Mouse (Mus musculus) splenic B cell, adult 2 months (primary cell): ENCODE measurements at regions not wholly inside any gene's neighbourhood (a gene's known extent, or its start where the extent isn't known, plus 50 kb on each side); places are given as distances from the start of the nearest gene placed in this dataset.

Experiments
- DNase-seq: peaks from one replicate; pipeline ENCODE4 v3.0.0-alpha.2; 2011; ENCODE audit warnings: low read depth, low spot score
- H3K27me3 ChIP-seq: 2 replicates; pipeline ENCODE4 v1.6.1; 2012; ENCODE audit warnings: mild to moderate bottlenecking, low read length, moderate library complexity, mixed read lengths; ENCODE audit not compliant: control insufficient read depth, poor library complexity, insufficient read depth, severe bottlenecking
- H3K36me3 ChIP-seq: 2 replicates; pipeline ENCODE4 v1.6.1; 2012; ENCODE audit warnings: mild to moderate bottlenecking, low read length, moderate library complexity, mixed read lengths; ENCODE audit not compliant: control insufficient read depth, poor library complexity, insufficient read depth, severe bottlenecking

GRCm38 (mm10) chr15:56061326-56061725, 1416.1 kb downstream of the Slc22a22 start:
- DNase-seq, result no peak
- Histone ChIP-seq H3K36me3 (no peaks in the 10 kb centered on the region), H3K27me3 (no peaks in the 10 kb centered on the region)

- Histone ChIP-seq H3K27me3 (no peaks in the 10 kb centered on the region), H3K36me3 (no peaks in the 10 kb centered on the region)
- DNase-seq, result no peak
Observed at GRCm38 (mm10) chr15:56050716-56051115, 1426.7 kb downstream of the Slc22a22 start.

DNA sequence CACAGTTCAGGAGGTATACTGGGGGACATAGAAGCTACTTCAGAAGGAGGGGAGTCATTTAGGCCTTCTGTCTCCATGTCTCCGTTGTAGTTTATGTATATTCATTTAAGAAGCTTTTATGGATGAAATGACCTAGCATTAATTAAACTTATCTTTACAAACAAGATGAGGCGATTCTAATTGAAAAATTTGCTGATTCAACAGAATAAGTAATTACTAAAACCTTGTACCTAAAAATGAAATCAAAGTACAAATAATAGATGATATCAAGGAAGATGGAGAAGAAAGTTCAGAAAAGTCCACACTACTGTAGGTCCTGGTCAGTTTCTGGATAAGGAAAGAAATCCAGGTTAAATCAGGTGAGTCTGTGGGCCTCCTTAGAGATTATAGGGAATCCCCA, 1429.6 kb downstream of the Slc22a22 start:
- Histone ChIP-seq H3K27me3 (no peaks in the 10 kb centered on the region), H3K36me3 (no peaks in the 10 kb centered on the region)
- DNase-seq, result no peak

- DNase-seq, result peak; percentile 77
- Histone ChIP-seq H3K36me3 (no peaks in the 10 kb centered on the region), H3K27me3 (no peaks in the 10 kb centered on the region)
Observed at GRCm38 (mm10) chr15:56046679-56047532, 1430.5 kb downstream of the Slc22a22 start.

DNA sequence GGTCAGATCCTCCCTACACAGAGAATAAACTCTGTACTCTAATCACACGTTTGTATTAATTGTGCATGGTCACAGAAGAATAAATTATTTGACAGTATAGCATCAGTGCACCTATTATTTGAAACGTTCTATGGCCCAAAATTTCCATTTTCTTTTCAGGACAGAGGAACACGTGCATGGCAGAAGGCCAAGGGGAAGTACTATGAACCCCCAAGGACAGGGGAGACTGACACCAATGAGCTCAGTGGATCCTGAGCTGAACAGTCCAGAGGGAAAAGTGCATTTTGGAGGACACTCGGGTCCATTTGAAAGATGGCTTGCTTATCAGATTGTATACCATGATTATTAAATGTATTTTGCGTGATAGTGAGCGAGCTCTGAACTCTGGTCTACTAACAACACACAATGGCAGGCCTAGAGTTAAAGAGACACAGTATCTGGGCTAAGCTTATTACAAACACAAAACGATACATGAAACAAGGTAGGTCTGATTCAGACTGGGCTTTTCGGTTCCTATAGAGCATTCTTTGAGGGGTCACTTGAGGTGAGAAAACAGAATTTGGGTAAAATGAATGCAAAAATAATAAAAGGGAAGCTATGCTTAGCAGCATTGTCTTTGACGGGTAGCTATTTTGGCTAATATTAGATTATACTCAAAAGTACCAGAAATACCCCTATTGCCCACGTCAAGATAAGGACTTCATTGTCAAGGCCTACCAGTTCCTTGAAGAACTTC, 1431.7 kb downstream of the Slc22a22 start:
- no peak for DNase-seq
- H3K36me3 ChIP-seq, result no peaks in the 10 kb centered on the region
- H3K27me3 ChIP-seq, result no peaks in the 10 kb centered on the region

DNA sequence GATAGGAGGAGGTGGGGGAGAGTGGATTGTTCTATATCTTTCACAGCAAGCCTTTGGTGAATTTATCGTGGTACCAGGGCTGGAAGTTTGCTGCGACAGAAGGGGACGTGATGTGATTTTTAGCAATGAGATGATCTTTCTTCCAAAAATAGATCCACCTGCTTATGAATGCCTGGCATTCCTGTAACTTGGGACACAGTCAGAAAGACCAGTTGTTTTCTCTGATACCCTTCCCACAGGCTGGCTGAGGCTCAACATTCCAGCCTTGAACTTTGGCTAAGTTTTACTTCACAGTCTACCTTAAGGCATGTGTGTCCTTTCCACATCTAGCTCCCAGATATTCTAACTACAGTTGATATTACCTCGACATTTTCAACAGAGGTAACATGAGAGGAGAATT, 1434.1 kb downstream of the Slc22a22 start:
- no peak for DNase-seq
- no peaks in the 10 kb centered on the region for H3K36me3 ChIP-seq
- H3K27me3 ChIP-seq, result no peaks in the 10 kb centered on the region

- no peaks in the 10 kb centered on the region for H3K36me3 ChIP-seq
- no peak for DNase-seq
- no peaks in the 10 kb centered on the region for H3K27me3 ChIP-seq
Observed at GRCm38 (mm10) chr15:56042449-56042848, 1435.0 kb downstream of the Slc22a22 start.

GRCm38 (mm10) chr15:56030007-56030406, 1447.4 kb downstream of the Slc22a22 start:
- H3K36me3 ChIP-seq, result no peaks in the 10 kb centered on the region
- DNase-seq, result no peak
- H3K27me3 ChIP-seq, result no peaks in the 10 kb centered on the region

GRCm38 (mm10) chr15:56027197-56027818, 1450.1 kb downstream of the Slc22a22 start:
- Histone ChIP-seq H3K27me3 (no peaks in the 10 kb centered on the region), H3K36me3 (no peaks in the 10 kb centered on the region)
- no peak for DNase-seq

DNA sequence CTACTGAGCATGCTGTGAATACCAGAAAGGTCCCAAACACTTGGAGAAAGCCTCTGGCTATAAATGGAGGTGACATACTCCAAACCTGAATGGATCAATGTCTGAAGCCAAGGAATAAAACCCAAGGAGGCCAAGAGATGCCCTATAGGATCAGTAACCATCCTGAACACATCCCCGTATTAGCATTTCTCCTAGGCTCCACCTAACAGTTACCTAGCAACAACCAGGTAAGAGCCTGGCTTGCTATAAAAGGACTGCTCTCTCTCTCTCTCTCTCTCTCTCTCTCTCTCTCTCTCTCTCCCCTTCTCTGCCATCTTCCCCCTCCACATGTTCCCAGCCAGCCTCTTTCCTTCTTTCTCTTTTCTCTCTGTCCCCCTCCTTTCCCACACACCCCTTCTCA, 1452.7 kb downstream of the Slc22a22 start:
- Histone ChIP-seq H3K27me3 (no peaks in the 10 kb centered on the region), H3K36me3 (no peaks in the 10 kb centered on the region)
- no peak for DNase-seq

DNA sequence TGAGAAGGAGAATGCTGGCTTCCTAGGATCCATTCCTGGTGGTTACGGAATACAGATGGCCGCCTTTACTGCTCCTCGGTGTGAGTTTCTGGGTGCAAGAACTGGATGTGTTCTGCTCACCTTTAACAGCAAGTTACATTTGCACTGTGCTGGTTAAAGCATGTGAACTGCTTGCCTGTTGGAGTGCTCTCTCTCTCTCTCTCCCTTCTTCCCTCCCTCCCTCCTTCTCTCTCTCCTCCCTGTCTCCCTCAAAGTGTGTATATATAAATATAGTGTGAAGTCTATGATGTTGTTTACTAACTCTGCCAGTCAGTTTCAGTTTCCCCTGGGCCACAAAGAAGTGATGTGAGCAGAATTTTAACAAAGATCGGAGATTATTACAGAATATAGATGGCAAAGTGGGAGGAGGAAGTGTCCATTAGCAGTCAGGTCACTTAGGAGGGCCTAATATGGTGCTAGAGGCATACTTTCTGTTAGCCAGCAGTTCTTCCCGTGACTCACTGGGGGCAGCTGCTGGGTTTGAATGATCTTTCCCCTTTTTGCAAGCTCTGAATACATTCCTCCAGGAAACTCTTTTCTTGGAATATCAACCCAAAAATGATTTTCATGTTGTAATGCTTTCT, 1453.5 kb downstream of the Slc22a22 start:
- DNase-seq, result no peak
- Histone ChIP-seq H3K36me3 (no peaks in the 10 kb centered on the region), H3K27me3 (no peaks in the 10 kb centered on the region)

GRCm38 (mm10) chr15:56022315-56022714, 1455.1 kb downstream of the Slc22a22 start:
- DNase-seq, result no peak
- no peaks in the 10 kb centered on the region for H3K27me3 ChIP-seq
- no peaks in the 10 kb centered on the region for H3K36me3 ChIP-seq

DNA sequence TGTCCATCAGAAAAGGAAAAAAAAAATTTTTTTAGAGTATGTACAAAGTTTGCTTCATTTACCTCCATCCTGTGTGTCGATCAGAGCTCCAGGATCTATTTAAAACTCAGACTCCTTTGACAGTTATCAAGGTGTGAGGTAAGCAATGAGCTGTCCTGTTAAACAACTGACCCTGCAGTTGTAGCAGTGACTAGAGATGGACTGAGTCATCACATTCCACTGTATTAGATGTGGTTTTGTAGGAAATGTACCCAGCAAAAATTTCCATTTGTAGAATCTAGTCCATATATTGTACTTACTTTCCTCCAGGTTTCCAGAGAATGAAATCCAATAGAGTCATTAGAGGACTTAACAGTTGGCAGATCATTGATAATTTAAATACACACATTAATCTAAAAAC, 1459.3 kb downstream of the Slc22a22 start:
- Histone ChIP-seq H3K27me3 (no peaks in the 10 kb centered on the region), H3K36me3 (no peaks in the 10 kb centered on the region)
- DNase-seq, result no peak

GRCm38 (mm10) chr15:56017561-56017960, 1459.9 kb downstream of the Slc22a22 start:
- no peaks in the 10 kb centered on the region for H3K27me3 ChIP-seq
- DNase-seq, result no peak
- no peaks in the 10 kb centered on the region for H3K36me3 ChIP-seq

GRCm38 (mm10) chr15:56016070-56016469, 1461.4 kb downstream of the Slc22a22 start:
- Histone ChIP-seq H3K27me3 (no peaks in the 10 kb centered on the region), H3K36me3 (no peaks in the 10 kb centered on the region)
- DNase-seq, result no peak
